Mouse (Mus musculus): ENCODE data around the gene Stn1. TPM values are rescaled to one million over a fixed set of nuclear protein-coding genes. Genes with fewer than 3 reads are reported as not detected.

The Stn1 gene
- polyA plus RNA-seq, 1 experiment: 7.9 TPM

- no peak for TF ChIP-seq GATA1 (IDR thresholded peaks at IDR 0.05; ENCODE audit: low read length)
These were observed 36.8 kb downstream of the Stn1 start for GRCm38 (mm10) chr19:47500389-47501011.

DNA sequence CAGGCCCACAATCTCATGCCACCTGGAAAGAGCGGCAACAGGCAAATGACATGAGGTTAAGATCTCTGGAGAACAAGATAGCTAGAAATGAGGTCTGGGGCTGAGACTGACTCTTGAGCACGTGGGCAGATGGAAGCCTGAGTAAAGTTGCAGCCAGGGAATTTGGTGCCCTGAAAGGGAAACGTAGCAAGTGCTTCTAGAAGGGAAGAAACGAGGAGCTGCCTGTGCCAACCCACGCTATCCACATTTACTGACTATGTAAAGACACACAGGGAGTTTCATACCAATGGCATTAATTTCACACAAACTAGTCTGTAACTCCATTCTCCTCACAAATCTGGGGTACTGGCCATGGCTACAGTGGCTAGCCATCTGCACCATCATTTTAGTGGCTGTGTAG lies 37.5 kb downstream of the Stn1 start:
- TF ChIP-seq GATA1 (IDR thresholded peaks at IDR 0.05; ENCODE audit: low read length): no peak

DNA sequence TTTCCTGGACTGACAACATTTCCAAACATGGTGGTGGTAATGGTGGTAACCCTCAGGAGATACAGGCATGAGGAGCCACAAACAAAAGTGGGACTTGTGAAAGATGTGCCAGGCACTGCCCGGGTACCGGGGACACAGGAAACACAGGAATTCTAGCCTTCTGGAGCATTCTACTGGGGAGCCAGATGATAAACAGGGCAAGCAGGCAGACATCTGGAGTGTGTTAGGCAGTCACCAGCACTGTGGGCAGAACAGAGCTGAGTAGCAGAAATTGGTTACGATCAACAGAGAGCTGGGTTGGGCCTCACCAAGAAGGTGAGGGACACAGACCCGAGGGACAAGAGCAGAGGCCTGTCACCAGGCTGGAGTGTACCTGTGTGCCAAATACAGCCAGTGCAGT lies 38.4 kb downstream of the Stn1 start:
- no peak for TF ChIP-seq GATA1 (IDR thresholded peaks at IDR 0.05; ENCODE audit: low read length)

DNA sequence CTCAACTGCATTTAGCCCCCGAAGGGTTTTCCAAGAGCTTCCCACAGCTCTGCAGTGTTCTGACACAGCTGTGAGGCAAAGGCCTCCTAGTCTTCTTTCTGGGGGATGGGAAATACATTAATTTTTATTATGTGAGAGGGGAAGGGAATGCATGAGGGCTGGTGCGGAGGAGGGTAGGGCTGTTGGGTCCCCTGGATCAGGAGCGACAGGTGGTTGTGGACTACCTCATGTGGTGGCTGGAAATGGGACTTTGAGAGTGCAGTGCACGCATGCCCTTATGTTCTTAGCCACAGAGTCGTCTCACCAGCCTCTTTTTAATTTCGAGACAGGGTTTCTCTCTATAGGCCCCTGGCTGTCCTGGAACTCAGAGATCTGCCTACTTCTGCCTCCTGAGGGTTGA lies 39.6 kb downstream of the Stn1 start:
- no peak for TF ChIP-seq GATA1 (IDR thresholded peaks at IDR 0.05; ENCODE audit: low read length)

DNA sequence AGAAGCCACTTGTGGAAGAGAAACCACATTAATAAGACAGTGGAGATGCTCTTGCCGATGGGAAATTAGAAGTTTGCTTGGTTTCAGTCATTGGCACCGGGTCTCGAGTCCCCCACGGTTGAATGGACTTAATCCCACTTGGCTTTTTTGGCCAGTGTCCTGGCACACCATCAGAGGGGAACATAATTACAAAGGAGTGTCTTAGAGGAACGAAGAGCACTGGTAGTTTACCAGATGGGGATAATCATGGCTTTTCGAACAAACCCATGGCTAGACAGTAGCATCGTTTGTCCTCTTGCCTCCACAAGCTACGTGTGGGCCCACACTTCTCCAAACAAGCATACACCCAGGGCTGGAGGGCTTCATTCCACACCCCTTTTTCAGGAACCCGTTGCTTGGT lies 40.0 kb downstream of the Stn1 start:
- TF ChIP-seq GATA1 (IDR thresholded peaks at IDR 0.05; ENCODE audit: low read length): no peak

- no peak for TF ChIP-seq GATA1 (IDR thresholded peaks at IDR 0.05; ENCODE audit: low read length)
These were observed 44.0 kb downstream of the Stn1 start for GRCm38 (mm10) chr19:47493017-47493997.

DNA sequence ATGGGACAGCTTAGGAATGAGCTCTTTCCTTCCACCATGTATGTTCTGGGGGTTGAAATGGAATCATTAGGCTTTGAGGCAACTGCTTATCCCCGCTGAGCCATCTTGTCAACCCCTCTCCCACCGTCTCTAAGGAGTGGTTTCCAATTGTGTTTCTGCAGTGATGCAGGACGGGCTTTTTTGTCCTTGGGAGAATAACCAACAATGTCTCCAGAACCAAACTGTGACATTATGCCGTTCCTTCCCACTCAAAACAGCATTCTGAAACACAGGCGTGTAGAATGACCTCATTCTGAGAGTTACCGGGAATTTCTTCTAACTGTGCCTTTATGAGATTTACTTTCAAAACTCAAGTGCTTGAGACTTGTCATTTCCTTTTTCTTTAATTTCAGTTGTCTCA lies 44.9 kb downstream of the Stn1 start:
- TF ChIP-seq GATA1 (IDR thresholded peaks at IDR 0.05; ENCODE audit: low read length): no peak

- no peak for TF ChIP-seq GATA1 (IDR thresholded peaks at IDR 0.05; ENCODE audit: low read length)
These were observed 45.5 kb downstream of the Stn1 start for GRCm38 (mm10) chr19:47491853-47492252.

GRCm38 (mm10) chr19:47489233-47489632 lies 48.1 kb downstream of the Stn1 start:
- no peak for TF ChIP-seq GATA1 (IDR thresholded peaks at IDR 0.05; ENCODE audit: low read length)

DNA sequence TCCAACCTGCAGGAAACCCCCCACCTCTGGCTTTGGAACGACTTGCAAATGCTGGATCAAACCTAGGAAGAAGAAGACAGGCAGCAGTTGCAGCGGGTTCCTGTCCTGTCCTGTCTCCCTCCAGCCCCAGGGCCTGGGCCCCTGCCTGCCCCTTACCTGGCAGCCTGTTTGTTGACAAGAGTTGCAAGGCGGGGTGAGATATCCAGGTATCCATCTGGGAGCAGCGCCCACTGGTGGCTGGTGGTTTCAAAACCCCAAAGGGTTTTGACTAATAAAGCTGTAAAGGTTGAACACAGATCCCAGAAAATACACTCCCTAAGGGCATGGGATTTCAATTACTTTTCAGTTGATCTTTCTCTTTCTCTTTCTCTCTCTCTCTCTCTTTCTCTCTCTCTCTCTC lies 49.1 kb downstream of the Stn1 start:
- TF ChIP-seq GATA1 (IDR thresholded peaks at IDR 0.05; ENCODE audit: low read length): no peak

GRCm38 (mm10) chr19:47487572-47487971 lies 49.7 kb downstream of the Stn1 start:
- no peak for TF ChIP-seq GATA1 (IDR thresholded peaks at IDR 0.05; ENCODE audit: low read length)

GRCm38 (mm10) chr19:47485997-47486566 lies 51.2 kb downstream of the Stn1 start:
- no peak for TF ChIP-seq GATA1 (IDR thresholded peaks at IDR 0.05; ENCODE audit: low read length)

GRCm38 (mm10) chr19:47484110-47484509 lies 53.2 kb downstream of the Stn1 start:
- TF ChIP-seq GATA1 (IDR thresholded peaks at IDR 0.05; ENCODE audit: low read length): no peak

DNA sequence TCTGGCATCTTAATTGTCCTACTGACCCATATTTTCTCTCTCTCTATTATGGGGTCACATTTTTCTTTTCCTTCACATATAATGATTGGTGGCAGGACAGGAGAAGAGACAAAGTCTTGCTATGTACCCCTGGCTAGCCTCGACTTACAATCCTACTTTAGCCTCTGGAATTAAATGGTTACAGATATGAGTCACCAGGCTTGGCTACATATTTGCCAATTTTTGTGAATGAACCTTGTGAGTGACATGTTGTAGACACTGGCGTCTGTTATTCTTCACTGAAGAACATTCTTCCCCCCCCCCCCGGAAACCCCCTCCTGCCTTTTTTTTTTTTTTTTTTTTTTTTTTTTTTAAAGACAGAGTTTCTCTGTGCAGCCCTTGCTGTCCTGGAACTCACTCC lies 54.0 kb downstream of the Stn1 start:
- no peak for TF ChIP-seq GATA1 (IDR thresholded peaks at IDR 0.05; ENCODE audit: low read length)

- no peak for TF ChIP-seq GATA1 (IDR thresholded peaks at IDR 0.05; ENCODE audit: low read length)
These were observed 63.9 kb downstream of the Stn1 start for GRCm38 (mm10) chr19:47473453-47473852.

GRCm38 (mm10) chr19:47472881-47473400 lies 64.4 kb downstream of the Stn1 start:
- TF ChIP-seq GATA1 (IDR thresholded peaks at IDR 0.05; ENCODE audit: low read length): no peak
